Mouse (Mus musculus) embryonic facial prominence, embryonic 12.5 days (tissue): ENCODE measurements around the gene Ift43. TPM values are rescaled to one million over a fixed set of nuclear protein-coding genes. Genes with fewer than 3 reads are reported as not detected.

Source experiments
- ATAC-seq: fragments of 200-750 bp; cut with Nextera tagmentation; 2 replicates; pipeline ENCODE4 v1.8.0; 2017; ENCODE audit not compliant: insufficient number of reproducible peaks, insufficient read depth, low FRiP score, low TSS enrichment
- H3K27ac ChIP-seq: fragments of 300-500 bp; sonication (generic); 2 replicates; pipeline ENCODE4 v1.5.1; 2016; ENCODE audit warnings: mild to moderate bottlenecking
- H3K27me3 ChIP-seq: fragments of 300-500 bp; sonication (generic); 2 replicates; pipeline ENCODE4 v1.6.1; 2016; ENCODE audit warnings: mild to moderate bottlenecking, moderate library complexity
- H3K36me3 ChIP-seq: fragments of 300-500 bp; sonication (generic); 2 replicates; pipeline ENCODE4 v1.6.1; 2016; ENCODE audit warnings: mild to moderate bottlenecking
- H3K4me1 ChIP-seq: fragments of 300-500 bp; sonication (generic); 2 replicates; pipeline ENCODE4 v1.6.1; 2016
- H3K4me2 ChIP-seq: fragments of 300-500 bp; sonication (generic); replicated peaks from 2 replicates; pipeline ENCODE4 v1.6.1; 2016; ENCODE audit warnings: mild to moderate bottlenecking, moderate library complexity
- H3K4me3 ChIP-seq: fragments of 300-500 bp; sonication (generic); 2 replicates; pipeline ENCODE4 v1.5.1; 2016; ENCODE audit warnings: mild to moderate bottlenecking
- H3K9ac ChIP-seq: fragments of 300-500 bp; sonication (generic); 2 replicates; pipeline ENCODE4 v1.6.1; 2016; ENCODE audit warnings: mild to moderate bottlenecking, moderate library complexity
- H3K9me3 ChIP-seq: fragments of 300-500 bp; sonication (generic); 2 replicates; pipeline ENCODE4 v1.6.1; 2016; ENCODE audit warnings: mild to moderate bottlenecking, moderate library complexity
- WGBS: fragments of 180-500 bp; shearing (Covaris S2); methylation state at CpG from one replicate; pipeline ENCODE4 v1.1.7; 2016; 5-methylcytosine and 5-hydroxymethylcytosine counted together
- polyA plus RNA-seq: library from polyadenylated mRNA; unstranded; fragments of >200 nt; fragmentation: Nextera tagmentation; extraction: Ambion mirVana; gene quantifications from 2 replicates; pipeline ENCODE4 v1.2.1, GENCODE M21; 2016

The Ift43 gene
- polyA plus RNA-seq, 1 experiment from 2014 or later: 82.2 TPM

- Histone ChIP-seq H3K9me3 (no peaks in the 10 kb centered on the region), H3K27ac (peak within 1 kb of the TSS; percentile 96), H3K27me3 (no peaks in the 10 kb centered on the region), H3K9ac (peak within 1 kb of the TSS; percentile 65), H3K4me1 (peaks cover 31% of the 10 kb centered on the region), H3K4me3 (peak within 1 kb of the TSS; percentile 50), H3K4me2 (peak within 1 kb of the TSS; percentile 84), H3K36me3 (0 out of 2 replicates have a peak, but pooled peaks cover 3% of the 10 kb centered on the region)
- ATAC-seq: peak; percentile 68
- 0% methylated on average over 25 of the region's 25 CpGs for WGBS
Measured at GRCm38 (mm10) chr12:86078553-86079201, 3.7 kb upstream of the Ift43 start, which contains the start of gene Tgfb3. Gene Tgfb3 (minus strand): TSS chr12:86079041.

GRCm38 (mm10) chr12:86079202-86079667 lies 3.1 kb upstream of the Ift43 start:
- Histone ChIP-seq H3K27ac (peak overlapping the region; percentile 96), H3K27me3 (no peaks in the 10 kb centered on the region), H3K4me3 (peak overlapping the region; percentile 50), H3K9me3 (no peaks in the 10 kb centered on the region), H3K4me2 (peak overlapping the region; percentile 84), H3K9ac (peak overlapping the region; percentile 65), H3K36me3 (0 out of 2 replicates have a peak, but pooled peaks cover 2% of the 10 kb centered on the region), H3K4me1 (peaks cover 31% of the 10 kb centered on the region)
- ATAC-seq: peak; percentile 64
- under 1% methylated on average over 31 of the region's 31 CpGs for WGBS

GRCm38 (mm10) chr12:86085873-86086272 lies 3.5 kb downstream of the Ift43 start:
- H3K36me3 ChIP-seq: peaks cover 11% of the 10 kb centered on the region

GRCm38 (mm10) chr12:86086550-86086949 lies 4.2 kb downstream of the Ift43 start:
- no peak for ATAC-seq
- H3K4me2 ChIP-seq: no peak overlapping the region
- H3K36me3 ChIP-seq: peaks cover 11% of the 10 kb centered on the region
- no peak overlapping the region for H3K4me3 ChIP-seq
- H3K9me3 ChIP-seq: no peaks in the 10 kb centered on the region
- H3K9ac ChIP-seq: no peak overlapping the region
- no peaks in the 10 kb centered on the region for H3K27me3 ChIP-seq
- H3K27ac ChIP-seq: no peak overlapping the region
- peaks cover 16% of the 10 kb centered on the region for H3K4me1 ChIP-seq
- 83% methylated on average over 8 of the region's 8 CpGs for WGBS

More at GRCm38 (mm10) chr12:86085873-86086272, 3.5 kb downstream of the Ift43 start:
- no peaks in the 10 kb centered on the region for H3K9me3 ChIP-seq
- H3K4me1 ChIP-seq: peaks cover 9% of the 10 kb centered on the region
- no peaks in the 10 kb centered on the region for H3K27me3 ChIP-seq
- ATAC-seq: no peak
- H3K9ac ChIP-seq: no peak overlapping the region
- WGBS: 86% methylated on average over 7 of the region's 7 CpGs
- H3K4me2 ChIP-seq: no peak overlapping the region
- H3K4me3 ChIP-seq: no peak overlapping the region
- no peak overlapping the region for H3K27ac ChIP-seq

GRCm38 (mm10) chr12:86088042-86088441 lies 5.7 kb downstream of the Ift43 start:
- 66% methylated on average over 7 of the region's 7 CpGs for WGBS

GRCm38 (mm10) chr12:86090764-86091163 lies 8.4 kb downstream of the Ift43 start:
- H3K27me3 ChIP-seq: no peaks in the 10 kb centered on the region
- H3K4me2 ChIP-seq: no peak overlapping the region
- H3K9me3 ChIP-seq: no peaks in the 10 kb centered on the region
- ATAC-seq: no peak
- no peak overlapping the region for H3K4me3 ChIP-seq
- 68% methylated on average over 4 of the region's 4 CpGs for WGBS
- H3K27ac ChIP-seq: no peak overlapping the region
- H3K36me3 ChIP-seq: peaks cover 12% of the 10 kb centered on the region
- peaks cover 17% of the 10 kb centered on the region for H3K4me1 ChIP-seq
- H3K9ac ChIP-seq: no peak overlapping the region

More at GRCm38 (mm10) chr12:86088042-86088441, 5.7 kb downstream of the Ift43 start:
- Histone ChIP-seq H3K9me3 (no peaks in the 10 kb centered on the region), H3K9ac (no peak overlapping the region), H3K4me1 (peaks cover 21% of the 10 kb centered on the region), H3K36me3 (peaks cover 16% of the 10 kb centered on the region), H3K4me3 (no peak overlapping the region), H3K4me2 (no peak overlapping the region), H3K27ac (no peak overlapping the region), H3K27me3 (no peaks in the 10 kb centered on the region)
- ATAC-seq: no peak

- ATAC-seq: no peak
- Histone ChIP-seq H3K27me3 (no peaks in the 10 kb centered on the region), H3K36me3 (peaks cover 9% of the 10 kb centered on the region), H3K9ac (no peak overlapping the region), H3K4me3 (no peak overlapping the region), H3K4me1 (peaks cover 17% of the 10 kb centered on the region), H3K4me2 (peak overlapping the region; percentile 21), H3K27ac (no peak overlapping the region), H3K9me3 (no peaks in the 10 kb centered on the region)
- WGBS: 28% methylated on average over 18 of the region's 18 CpGs
Measured at GRCm38 (mm10) chr12:86091601-86092132, 9.3 kb downstream of the Ift43 start.

GRCm38 (mm10) chr12:86094075-86094474 lies 11.7 kb downstream of the Ift43 start:
- no peak overlapping the region for H3K9ac ChIP-seq
- H3K4me1 ChIP-seq: peaks cover 14% of the 10 kb centered on the region
- H3K36me3 ChIP-seq: peaks cover 5% of the 10 kb centered on the region; the same call in 1 of the 2 replicates
- no peak for ATAC-seq
- H3K4me3 ChIP-seq: no peak overlapping the region
- H3K27me3 ChIP-seq: no peaks in the 10 kb centered on the region
- no peak overlapping the region for H3K27ac ChIP-seq
- no peaks in the 10 kb centered on the region for H3K9me3 ChIP-seq
- WGBS: 86% methylated on average over 4 of the region's 4 CpGs
- no peak overlapping the region for H3K4me2 ChIP-seq

- Histone ChIP-seq H3K4me3 (no peak overlapping the region), H3K4me1 (peaks cover 19% of the 10 kb centered on the region), H3K27me3 (no peaks in the 10 kb centered on the region), H3K9me3 (no peaks in the 10 kb centered on the region), H3K27ac (no peak overlapping the region), H3K4me2 (no peak overlapping the region), H3K9ac (no peak overlapping the region), H3K36me3 (0 out of 2 replicates have a peak, but pooled peaks cover 5% of the 10 kb centered on the region)
- ATAC-seq: no peak
- WGBS: 89% methylated on average over 4 of the region's 4 CpGs
Measured at GRCm38 (mm10) chr12:86095806-86096205, 13.5 kb downstream of the Ift43 start.

- H3K4me2 ChIP-seq: no peak overlapping the region
- no peaks in the 10 kb centered on the region for H3K36me3 ChIP-seq
- H3K9ac ChIP-seq: no peak overlapping the region
- no peaks in the 10 kb centered on the region for H3K9me3 ChIP-seq
- H3K4me1 ChIP-seq: peaks cover 7% of the 10 kb centered on the region; the same call in 1 of the 2 replicates
- ATAC-seq: no peak
- 88% methylated on average over 11 of the region's 11 CpGs for WGBS
- no peaks in the 10 kb centered on the region for H3K27me3 ChIP-seq
- H3K27ac ChIP-seq: no peak overlapping the region
- H3K4me3 ChIP-seq: no peak overlapping the region
Measured at GRCm38 (mm10) chr12:86097781-86098180, 15.4 kb downstream of the Ift43 start.

- Histone ChIP-seq H3K27me3 (no peaks in the 10 kb centered on the region), H3K36me3 (no peaks in the 10 kb centered on the region), H3K9me3 (no peaks in the 10 kb centered on the region), H3K4me1 (peaks cover 21% of the 10 kb centered on the region; the same call in 1 of the 2 replicates), H3K9ac (no peak overlapping the region), H3K4me2 (no peak overlapping the region), H3K27ac (peak overlapping the region; percentile 5; the same call in 1 of the 2 replicates), H3K4me3 (no peak overlapping the region)
- ATAC-seq: no peak; the same call in 1 of the 2 replicates
- 49% methylated on average over 3 of the region's 3 CpGs for WGBS
Measured at GRCm38 (mm10) chr12:86100711-86101110, 18.4 kb downstream of the Ift43 start.

- Histone ChIP-seq H3K27ac (no peak overlapping the region), H3K9ac (no peak overlapping the region), H3K9me3 (no peaks in the 10 kb centered on the region), H3K4me1 (peaks cover 21% of the 10 kb centered on the region; the same call in 1 of the 2 replicates), H3K4me2 (no peak overlapping the region), H3K27me3 (no peaks in the 10 kb centered on the region), H3K36me3 (no peaks in the 10 kb centered on the region), H3K4me3 (no peak overlapping the region)
- WGBS: 85% methylated on average over 8 of the region's 8 CpGs
- ATAC-seq: no peak
Measured at GRCm38 (mm10) chr12:86102686-86103085, 20.3 kb downstream of the Ift43 start.
